Mouse (Mus musculus) stomach, postnatal 0 days (tissue): ENCODE results near the gene Sh3glb2.

Source experiments
- CTCF ChIP-seq: IDR thresholded peaks from 2 replicates; pipeline ENCODE4 v1.5.1; 2016; ENCODE audit warnings: antibody characterized with exemption, low read depth, mild to moderate bottlenecking, moderate library complexity
- EP300 ChIP-seq: optimal IDR thresholded peaks from 2 replicates; pipeline ENCODE3; 2016; ENCODE audit warnings: antibody characterized with exemption

DNA sequence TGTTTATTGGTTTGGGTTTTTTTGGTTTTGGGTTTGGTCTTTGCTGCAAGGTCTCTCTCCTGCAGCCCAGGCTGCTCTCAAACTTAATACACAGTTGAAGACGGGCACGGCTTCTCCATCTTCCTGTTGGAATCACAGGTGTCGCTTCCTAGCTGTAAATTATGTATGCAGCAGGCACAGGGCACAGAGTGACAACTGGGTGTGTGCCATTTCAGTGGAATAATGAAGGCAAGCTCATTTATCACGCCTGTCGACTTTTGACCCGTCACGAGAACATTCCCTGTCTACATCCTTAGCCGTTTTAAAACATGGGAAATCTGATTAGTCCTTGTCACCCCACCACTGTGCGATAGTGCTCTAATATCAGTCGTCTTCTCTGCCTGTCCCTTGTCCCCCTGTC is 1.5 kb upstream of the Sh3glb2 start:
- TF ChIP-seq CTCF = no peak
- TF ChIP-seq EP300 = no peak
